18 mouse cellular contexts compared by ENCODE assay signal in genomic region chr13:29148616-29149015, GRCm38 (mm10).
"Had no signal": no experiment of that assay in that cellular context is flagged by ENCODE, and none has a peak within 500 bp of the region (broad histone marks: within the 10 kb centered on the region; RNA-seq: fewer than 3 reads in every experiment).

No protein-coding gene starts in this region.

- H3K9ac ChIP-seq: limb, embryonic 15.5 days; liver, embryonic 13.5 days; liver, postnatal 0 days; lung, embryonic 15.5 days; midbrain, embryonic 15.5 days; neural tube, embryonic 13.5 days; stomach, embryonic 15.5 days had no signal

- H3K4me2 ChIP-seq: limb, embryonic 15.5 days; liver, embryonic 13.5 days; lung, embryonic 15.5 days; midbrain, embryonic 11.5 days; midbrain, embryonic 15.5 days; neural tube, embryonic 13.5 days; stomach, embryonic 15.5 days had no signal

- H3K36me3 ChIP-seq: limb, embryonic 15.5 days; liver, embryonic 13.5 days; lung, embryonic 15.5 days; midbrain, embryonic 15.5 days; neural tube, embryonic 13.5 days; stomach, embryonic 15.5 days had no signal

- H3K4me1 ChIP-seq: limb, embryonic 15.5 days; liver, embryonic 13.5 days; lung, embryonic 15.5 days; megakaryocyte, embryonic 14.5 days; midbrain, embryonic 15.5 days; neural tube, embryonic 13.5 days; stomach, embryonic 15.5 days had no signal

- DNase-seq: kidney, postnatal 10 days; left cerebral cortex, postnatal 4 days; liver, embryonic 13.5 days; liver, postnatal 0 days; lung, postnatal 14 days; retina, postnatal 1 day; right cerebral cortex, postnatal 4 days; spleen, adult 18-20 months; thymus, adult 2 months; thymus, postnatal 25 days had no signal

- H3K27me3 ChIP-seq: limb, embryonic 15.5 days; liver, embryonic 13.5 days; lung, embryonic 15.5 days; megakaryocyte, embryonic 14.5 days; midbrain, embryonic 15.5 days; neural tube, embryonic 13.5 days; stomach, embryonic 15.5 days had no signal

- H3K9me3 ChIP-seq: limb, embryonic 15.5 days; liver, embryonic 13.5 days; lung, embryonic 15.5 days; midbrain, embryonic 15.5 days; neural tube, embryonic 13.5 days; stomach, embryonic 15.5 days had no signal

- ATAC-seq: liver, postnatal 0 days; midbrain, embryonic 15.5 days had no signal

- H3K27ac ChIP-seq: limb, embryonic 15.5 days; liver, embryonic 13.5 days; lung, embryonic 15.5 days; macrophage; midbrain, embryonic 15.5 days; neural tube, embryonic 13.5 days; stomach, embryonic 15.5 days had no signal

- H3K4me3 ChIP-seq: limb, embryonic 15.5 days; liver, embryonic 13.5 days; lung, embryonic 15.5 days; megakaryocyte, embryonic 14.5 days; midbrain, embryonic 15.5 days; neural tube, embryonic 13.5 days; stomach, embryonic 15.5 days had no signal
